Mouse (Mus musculus) liver, postnatal 0 days (tissue): ENCODE results near the gene Celf5. TPM values are rescaled to one million over a fixed set of nuclear protein-coding genes. Genes with fewer than 3 reads are reported as not detected.
A peak's percentile ranks its signal among the peaks of the same experiment; 100 is the strongest.
"Not testable (repeated sequence)": the region's sequence is repeated elsewhere in the genome, so short reads cannot be mapped to it uniquely, and the experiment has no call there.

Experiments used
- ATAC-seq: fragments of 200-750 bp; cut with Nextera tagmentation; 2 replicates; pipeline ENCODE4 v1.8.0; 2017; ENCODE audit warnings: mild to moderate bottlenecking, moderate library complexity
- DNase-seq: peaks from one replicate; pipeline ENCODE4 v3.0.0-alpha.2; 2016
- H3K27ac ChIP-seq: fragments of 300-500 bp; sonication (generic); 2 replicates; pipeline ENCODE4 v1.5.1; 2014; ENCODE audit warnings: antibody characterized with exemption, moderate library complexity, mild to moderate bottlenecking, low read depth
- H3K27me3 ChIP-seq: fragments of 300-500 bp; sonication (generic); 2 replicates; pipeline ENCODE4 v1.6.1; 2014; ENCODE audit warnings: low read length, control low read depth, mixed read lengths; ENCODE audit not compliant: insufficient read depth
- H3K36me3 ChIP-seq: fragments of 300-500 bp; sonication (generic); replicated peaks from 2 replicates; pipeline ENCODE4 v1.6.1; 2014; ENCODE audit warnings: mild to moderate bottlenecking, control low read depth, low read length, moderate library complexity, mixed read lengths; ENCODE audit not compliant: insufficient read depth
- H3K4me1 ChIP-seq: fragments of 300-500 bp; sonication (generic); 2 replicates; pipeline ENCODE4 v1.6.1; 2014; ENCODE audit warnings: antibody characterized with exemption, mild to moderate bottlenecking, control low read depth; ENCODE audit not compliant: insufficient read depth
- H3K4me2 ChIP-seq: fragments of 300-500 bp; sonication (generic); 2 replicates; pipeline ENCODE4 v1.6.1; 2014; ENCODE audit warnings: low read depth, mild to moderate bottlenecking, low read length, moderate library complexity, mixed read lengths
- H3K4me3 ChIP-seq: fragments of 300-500 bp; sonication (generic); 2 replicates; pipeline ENCODE4 v1.5.1; 2014; ENCODE audit warnings: low read depth, low read length
- H3K9ac ChIP-seq: fragments of 300-500 bp; sonication (generic); replicated peaks from 2 replicates; pipeline ENCODE4 v1.6.1; 2014; ENCODE audit warnings: mild to moderate bottlenecking, moderate library complexity
- H3K9me3 ChIP-seq: fragments of 300-500 bp; sonication (generic); 2 replicates; pipeline ENCODE4 v1.6.1; 2016; ENCODE audit warnings: mild to moderate bottlenecking, control low read depth, low read length, mixed read lengths
- CTCF ChIP-seq: sonication (generic); IDR thresholded peaks from 2 replicates; pipeline ENCODE4 v1.5.1; 2016; ENCODE audit warnings: antibody characterized with exemption, low read depth
- EP300 ChIP-seq: IDR thresholded peaks from 2 replicates; pipeline ENCODE4 v1.6.1; 2016; ENCODE audit warnings: antibody characterized with exemption, low read depth, mild to moderate bottlenecking
- WGBS: fragments of 180-500 bp; shearing (Covaris S2); extraction: QIAGEN DNeasy Blood & Tissue Kit; methylation state at CpG from one replicate; pipeline ENCODE4 v1.1.7; 2014; ENCODE audit not compliant: insufficient replicate concordance; 5-methylcytosine and 5-hydroxymethylcytosine counted together
- polyA plus RNA-seq: library from polyadenylated mRNA; unstranded; fragments of >200 nt; fragmentation: Nextera tagmentation; extraction: Ambion mirVana; gene quantifications from 2 replicates; pipeline ENCODE4 v1.2.1, GENCODE M21; 2015

Gene Celf5
- polyA plus RNA-seq, 1 experiment from 2014 or later: not detected

GRCm38 (mm10) chr10:81452237-81452946, 30.1 kb downstream of the Celf5 start:
- Histone ChIP-seq H3K9ac (no peak overlapping the region), H3K27ac (no peak overlapping the region), H3K4me3 (no peak overlapping the region), H3K27me3 (peaks cover 55% of the 10 kb centered on the region), H3K9me3 (no peaks in the 10 kb centered on the region), H3K36me3 (no peaks in the 10 kb centered on the region), H3K4me2 (no peak overlapping the region), H3K4me1 (no peaks in the 10 kb centered on the region)
- DNase-seq: peak; percentile 13
- WGBS: 7% methylated on average over 36 of the region's 36 CpGs
- no peak for TF ChIP-seq EP300
- no peak for TF ChIP-seq CTCF
- no peak for ATAC-seq

DNA sequence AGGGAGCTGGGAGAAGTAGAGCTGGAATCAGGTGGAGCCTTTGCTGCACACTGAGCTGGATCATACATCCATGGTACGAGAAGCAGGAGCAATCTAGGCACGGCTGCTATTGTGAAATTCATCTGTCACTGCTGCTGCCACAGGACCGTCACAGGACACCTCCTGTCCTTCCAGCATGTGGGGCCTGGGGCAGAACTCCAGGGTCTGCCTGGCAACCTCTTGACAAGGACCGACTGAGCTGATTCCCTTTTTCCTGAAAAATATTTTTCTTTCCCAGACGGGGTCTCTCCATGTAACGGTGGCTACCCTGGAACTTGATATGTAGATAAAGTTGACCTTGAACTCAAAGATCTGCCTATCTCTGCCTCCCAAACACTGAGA, 31.2 kb downstream of the Celf5 start:
- H3K4me2 ChIP-seq: no peak overlapping the region
- no peaks in the 10 kb centered on the region for H3K36me3 ChIP-seq
- no peaks in the 10 kb centered on the region for H3K9me3 ChIP-seq
- no peak for DNase-seq
- no peak overlapping the region for H3K4me3 ChIP-seq
- WGBS: 38% methylated on average over 6 of the region's 6 CpGs
- no peak overlapping the region for H3K9ac ChIP-seq
- TF ChIP-seq EP300: no peak
- no peak for ATAC-seq
- no peak overlapping the region for H3K27ac ChIP-seq
- peaks cover 50% of the 10 kb centered on the region for H3K27me3 ChIP-seq
- H3K4me1 ChIP-seq: no peaks in the 10 kb centered on the region

GRCm38 (mm10) chr10:81450641-81451364, 31.7 kb downstream of the Celf5 start:
- ATAC-seq (no peak), DNase-seq (no peak)
- Histone ChIP-seq H3K4me2 (no peak overlapping the region), H3K9ac (no peak overlapping the region), H3K4me3 (no peak overlapping the region), H3K27me3 (peaks cover 50% of the 10 kb centered on the region), H3K9me3 (no peaks in the 10 kb centered on the region), H3K4me1 (no peaks in the 10 kb centered on the region), H3K27ac (no peak overlapping the region), H3K36me3 (no peaks in the 10 kb centered on the region)
- WGBS: 55% methylated on average over 9 of the region's 9 CpGs
- TF ChIP-seq CTCF: no peak
- no peak for TF ChIP-seq EP300

DNA sequence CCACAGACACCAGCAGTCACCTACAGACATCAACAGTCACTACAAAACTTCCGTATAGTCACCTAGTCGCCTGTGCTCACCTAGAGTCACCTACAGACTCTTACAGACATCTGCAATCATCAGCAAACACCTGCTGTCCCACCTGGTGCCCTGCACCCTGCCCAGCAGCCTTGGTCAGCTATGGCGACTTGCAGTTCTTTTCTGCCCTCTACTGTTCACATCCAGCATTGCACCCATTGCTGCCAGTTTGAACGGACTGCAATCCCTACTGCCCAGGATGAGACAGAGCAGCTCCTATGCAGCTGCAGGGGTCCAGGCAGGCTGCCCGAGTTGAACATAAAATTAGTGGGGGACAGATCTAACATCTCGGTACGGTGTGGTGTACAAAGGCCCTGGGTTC, 32.4 kb downstream of the Celf5 start:
- peaks cover 43% of the 10 kb centered on the region for H3K27me3 ChIP-seq
- H3K9me3 ChIP-seq: no peaks in the 10 kb centered on the region
- no peak overlapping the region for H3K4me2 ChIP-seq
- TF ChIP-seq EP300 (no peak), CTCF (peak; percentile 99)
- H3K4me3 ChIP-seq: no peak overlapping the region
- H3K9ac ChIP-seq: no peak overlapping the region
- WGBS: 2% methylated on average over 7 of the region's 7 CpGs
- ATAC-seq (peak; percentile 79), DNase-seq (peak; percentile 90)
- no peak overlapping the region for H3K27ac ChIP-seq
- no peaks in the 10 kb centered on the region for H3K4me1 ChIP-seq
- H3K36me3 ChIP-seq: no peaks in the 10 kb centered on the region

DNA sequence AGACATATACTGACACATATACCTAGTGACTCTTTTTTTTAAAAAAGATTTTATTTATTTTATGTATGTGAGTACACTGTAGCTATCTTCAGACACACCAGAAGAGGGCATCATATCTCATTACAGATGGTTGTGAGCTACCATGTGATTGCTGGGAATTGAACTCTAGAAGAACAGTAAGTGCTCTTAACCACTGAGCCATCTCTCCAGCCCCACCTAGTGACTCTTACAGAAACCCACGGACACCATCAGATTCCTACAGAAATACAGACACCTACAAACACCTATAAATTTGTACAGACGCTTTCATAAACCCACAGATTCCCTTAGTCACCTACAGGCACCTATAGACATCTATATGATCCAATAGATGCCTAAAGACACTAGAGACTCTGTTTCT, 37.0 kb downstream of the Celf5 start:
- TF ChIP-seq CTCF: peak; percentile 39
- not testable (repeated sequence) for DNase-seq, H3K4me3 ChIP-seq, H3K36me3 ChIP-seq, ATAC-seq, H3K4me2 ChIP-seq, H3K9ac ChIP-seq, H3K9me3 ChIP-seq, H3K4me1 ChIP-seq, H3K27me3 ChIP-seq, H3K27ac ChIP-seq
- 29% methylated on average over 2 of the region's 2 CpGs for WGBS

GRCm38 (mm10) chr10:81441019-81441418, 41.5 kb downstream of the Celf5 start:
- TF ChIP-seq EP300: no peak
- TF ChIP-seq CTCF: peak; percentile 58
- H3K4me2 ChIP-seq: no peak overlapping the region
- DNase-seq: no peak

More at GRCm38 (mm10) chr10:81441019-81441418, 41.5 kb downstream of the Celf5 start:
- H3K27me3 ChIP-seq: no peaks in the 10 kb centered on the region; the same call in 1 of the 2 replicates
- no peak overlapping the region for H3K27ac ChIP-seq
- H3K4me1 ChIP-seq: no peaks in the 10 kb centered on the region
- H3K4me3 ChIP-seq: no peak overlapping the region
- no peaks in the 10 kb centered on the region for H3K9me3 ChIP-seq
- no peaks in the 10 kb centered on the region for H3K36me3 ChIP-seq
- H3K9ac ChIP-seq: no peak overlapping the region
- no peak for ATAC-seq
